Mouse (Mus musculus): ENCODE data around the gene Rab44.

GRCm38 (mm10) chr17:29113591-29114352, at the start of gene Rab44:
- TF ChIP-seq CTCF (IDR thresholded peaks at IDR 0.05; ENCODE audit: borderline replicate concordance, insufficient read depth, low read depth, low read length) (no peak), POLR2A (IDR thresholded peaks at IDR 0.05; ENCODE audit: borderline replicate concordance, insufficient read depth, low read length) (no peak)

Data from cerebellum, adult 2 months (tissue).